Mouse (Mus musculus): ENCODE results near the gene Zim1.

Zim1 gene

GRCm38 (mm10) chr7:6651221-6651620 lies 45.0 kb downstream of the Zim1 start:
- no peak for DNase-seq (ENCODE audit: low read depth, low spot score)

GRCm38 (mm10) chr7:6650526-6650925 lies 45.7 kb downstream of the Zim1 start:
- no peak for DNase-seq (ENCODE audit: low read depth, low spot score)

GRCm38 (mm10) chr7:6645821-6646220 lies 50.4 kb downstream of the Zim1 start:
- DNase-seq (ENCODE audit: low read depth, low spot score): no peak

GRCm38 (mm10) chr7:6638076-6638475 lies 58.2 kb downstream of the Zim1 start:
- no peak for DNase-seq (ENCODE audit: low read depth, low spot score)

- DNase-seq (ENCODE audit: low read depth, low spot score): no peak
Measured at GRCm38 (mm10) chr7:6636741-6637140, 59.5 kb downstream of the Zim1 start.

GRCm38 (mm10) chr7:6635831-6636230 lies 60.4 kb downstream of the Zim1 start:
- DNase-seq (ENCODE audit: low read depth, low spot score): no peak
